Mouse (Mus musculus) spleen, postnatal 14 days (tissue): Measurements from ENCODE around the gene Il7r.

Experiments
- DNase-seq, 2 experiments: peaks; one replicate each; pipeline ENCODE4 v3.0.0; 2021 to 2022; ENCODE audit warnings: low spot score in 2 of 2

Gene Il7r

GRCm38 (mm10) chr15:9472167-9472566, 57.8 kb downstream of the Il7r start:
- no peak for DNase-seq

GRCm38 (mm10) chr15:9471053-9471685, 58.8 kb downstream of the Il7r start:
- no peak for DNase-seq

- no peak for DNase-seq
These were observed 65.9 kb downstream of the Il7r start for GRCm38 (mm10) chr15:9464039-9464438.

GRCm38 (mm10) chr15:9463521-9464027, 66.4 kb downstream of the Il7r start:
- DNase-seq, result peak in 1 of 2 experiments; percentile 10
